Mouse (Mus musculus) cerebellum, adult (tissue): ENCODE results near the gene Acbd4.

Source experiments
- ATAC-seq: cut with Nextera tagmentation; 2 replicates; pipeline ENCODE4 v1.9.2; 2017; ENCODE audit warnings: mild to moderate bottlenecking, moderate library complexity, mixed read lengths; ENCODE audit not compliant: insufficient number of reproducible peaks, low FRiP score, low TSS enrichment

Gene Acbd4

DNA sequence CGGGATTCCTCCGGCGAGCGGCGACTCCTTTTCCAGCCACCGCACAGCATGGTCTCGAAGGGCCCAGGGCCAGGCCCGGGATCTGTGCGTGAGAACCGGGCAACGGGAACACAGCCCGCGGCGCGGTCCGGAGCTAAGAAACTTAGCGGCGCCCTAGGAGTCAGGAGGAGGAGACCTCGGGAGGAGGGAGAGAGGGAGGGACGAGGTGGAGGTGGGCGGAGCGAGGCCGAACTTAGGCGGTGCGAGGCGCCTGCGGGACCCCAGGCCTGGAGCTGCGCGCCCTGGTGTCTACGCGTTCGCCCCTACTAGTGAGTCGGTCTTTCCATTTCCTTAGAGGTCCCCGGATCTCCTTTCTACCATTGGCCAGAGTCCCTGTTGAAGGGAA lies at the start of gene Acbd4, which contains the start of gene Plcd3:
Acbd4 (plus strand) TSS at position 202 of the 385 bp plus-strand sequence.
Plcd3 (minus strand) TSS at position 178 of the 385 bp plus-strand sequence.
- ATAC-seq, result no peak

DNA sequence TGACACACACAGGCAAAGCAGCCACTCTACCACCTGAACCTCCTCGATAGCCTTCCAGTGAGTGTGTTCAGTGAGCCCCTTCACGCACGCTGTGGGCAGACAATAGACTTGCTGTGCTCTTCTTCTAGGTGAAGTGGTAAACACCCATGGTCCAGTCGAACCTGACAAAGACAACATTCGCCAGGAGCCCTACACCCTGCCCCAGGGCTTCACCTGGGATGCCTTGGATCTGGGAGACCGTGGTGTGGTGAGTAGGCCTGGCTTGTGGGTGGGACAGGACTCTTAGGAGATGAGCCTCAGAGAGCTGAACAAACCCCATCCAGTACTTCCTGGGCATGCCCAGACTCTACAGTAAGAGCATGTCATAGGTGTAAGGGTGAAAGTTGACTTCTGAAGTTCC lies 49.4 kb upstream of the Acbd4 start:
- ATAC-seq, result no peak

DNA sequence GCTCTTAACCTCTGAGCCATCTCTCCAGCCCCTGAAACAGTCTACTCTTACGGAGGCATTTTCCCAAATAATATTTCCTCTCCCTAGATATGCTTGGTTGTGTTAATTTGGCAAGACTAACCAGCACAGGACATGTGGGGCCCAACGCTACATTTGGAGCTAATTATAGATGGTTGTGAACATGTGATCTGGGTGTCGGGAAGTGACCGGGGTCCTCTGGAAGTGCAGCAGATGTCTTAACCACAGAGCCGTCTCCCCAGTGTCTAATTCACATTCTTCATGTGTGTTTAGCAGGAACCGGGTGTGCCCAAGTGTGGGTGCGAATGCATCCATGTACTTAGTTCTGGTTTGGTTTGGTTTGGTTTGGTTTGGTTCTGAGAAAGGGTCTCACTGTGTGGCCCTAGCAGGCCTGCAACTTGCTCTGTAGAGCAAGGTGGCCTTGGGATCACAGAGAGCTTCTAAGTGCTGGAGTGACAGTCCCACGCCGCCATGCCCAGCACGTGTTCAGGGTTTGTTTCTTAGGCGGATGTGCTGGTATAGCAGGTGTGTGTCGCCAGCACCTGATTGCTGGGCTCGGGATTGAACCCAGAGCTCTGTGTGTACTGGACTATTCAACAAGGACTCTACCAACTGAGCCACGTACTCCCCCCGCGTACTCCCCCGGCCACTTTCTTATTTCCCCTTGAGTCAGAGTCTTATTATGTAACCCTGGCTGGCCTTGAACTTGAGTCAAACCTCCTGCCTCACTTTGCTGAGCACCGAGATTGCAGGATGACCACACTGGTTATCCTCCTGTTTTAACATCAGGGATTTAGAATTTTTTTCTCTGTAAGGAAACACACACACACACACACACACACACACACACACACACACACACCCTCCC lies 48.0 kb upstream of the Acbd4 start:
- no peak for ATAC-seq

GRCm38 (mm10) chr11:103054798-103055197 lies 46.7 kb upstream of the Acbd4 start:
- no peak for ATAC-seq

DNA sequence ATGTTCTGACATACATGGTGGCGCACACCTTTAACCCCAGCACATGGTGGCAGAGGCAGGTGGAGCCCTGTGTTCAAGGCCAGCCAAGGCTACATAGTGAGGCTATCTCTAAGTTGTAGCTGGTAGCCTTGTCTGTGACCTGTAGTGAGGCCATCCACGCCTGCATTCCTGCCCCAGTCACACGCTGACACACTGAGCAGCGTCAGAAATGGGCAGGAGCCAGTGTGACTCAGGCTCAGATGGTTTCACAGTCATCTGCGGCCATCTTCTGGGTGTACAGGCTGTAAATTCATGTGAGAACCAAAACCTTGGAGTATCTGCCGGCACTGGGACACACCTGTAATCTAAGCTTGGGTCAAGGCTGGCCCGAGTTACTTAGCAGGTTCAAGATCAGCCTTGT lies 44.8 kb upstream of the Acbd4 start:
- ATAC-seq, result no peak

- no peak for ATAC-seq
These were observed 42.9 kb upstream of the Acbd4 start for GRCm38 (mm10) chr11:103058499-103059085.

GRCm38 (mm10) chr11:103066191-103067050 lies 35.1 kb upstream of the Acbd4 start:
- ATAC-seq, result no peak

DNA sequence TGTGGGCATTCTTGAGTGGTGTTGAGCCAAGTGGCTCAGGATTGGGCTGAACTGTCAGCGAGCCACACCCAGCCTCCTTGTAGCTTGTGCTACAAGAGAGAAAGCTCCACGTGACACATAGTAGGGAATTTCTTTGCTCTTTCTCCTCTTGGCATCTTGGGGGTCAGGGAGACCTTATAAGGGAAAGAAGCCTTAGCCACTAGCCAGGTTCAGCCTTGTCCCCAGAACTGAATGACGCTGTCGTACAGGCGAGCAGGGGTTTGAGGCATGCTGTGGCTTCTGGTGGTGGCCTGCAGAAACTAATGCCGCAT lies 34.5 kb upstream of the Acbd4 start:
- ATAC-seq, result no peak

GRCm38 (mm10) chr11:103067457-103068001 lies 34.0 kb upstream of the Acbd4 start:
- no peak for ATAC-seq

GRCm38 (mm10) chr11:103068272-103068671 lies 33.2 kb upstream of the Acbd4 start:
- ATAC-seq, result no peak

- ATAC-seq, result no peak
These were observed 32.6 kb upstream of the Acbd4 start for GRCm38 (mm10) chr11:103068884-103069283.

- no peak for ATAC-seq
These were observed 31.8 kb upstream of the Acbd4 start for GRCm38 (mm10) chr11:103069731-103070130.

GRCm38 (mm10) chr11:103070322-103070880 lies 31.1 kb upstream of the Acbd4 start:
- ATAC-seq, result no peak

- ATAC-seq, result no peak
These were observed 27.8 kb upstream of the Acbd4 start for GRCm38 (mm10) chr11:103073671-103074070.

DNA sequence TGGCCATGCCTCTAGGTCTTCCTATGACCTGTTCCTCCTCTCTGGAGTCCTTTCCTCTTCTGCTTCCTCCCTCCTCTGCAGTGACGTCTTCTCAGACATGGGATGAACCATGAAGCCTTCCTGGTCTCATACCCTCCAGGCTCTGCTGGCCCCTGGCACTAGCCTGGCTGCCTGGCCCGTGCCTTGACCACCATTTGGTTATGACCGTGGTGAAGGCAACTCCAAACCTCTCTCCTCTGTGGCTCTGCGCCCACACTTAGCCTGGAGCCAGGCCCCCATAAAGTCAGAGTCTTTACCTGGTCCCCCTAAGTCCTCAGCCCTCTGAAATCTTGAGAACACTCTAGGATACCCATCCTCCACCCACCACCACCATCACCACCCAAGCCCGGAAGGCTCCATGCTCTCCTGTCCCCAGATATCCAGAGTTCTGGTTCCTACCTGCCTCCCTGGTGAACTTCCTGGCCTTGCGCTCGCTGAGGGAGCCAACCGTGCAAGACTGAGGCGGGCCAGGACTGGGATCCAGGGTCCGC lies 27.3 kb upstream of the Acbd4 start:
- ATAC-seq, result no peak

- ATAC-seq, result no peak
These were observed 26.6 kb upstream of the Acbd4 start for GRCm38 (mm10) chr11:103074796-103075323.

DNA sequence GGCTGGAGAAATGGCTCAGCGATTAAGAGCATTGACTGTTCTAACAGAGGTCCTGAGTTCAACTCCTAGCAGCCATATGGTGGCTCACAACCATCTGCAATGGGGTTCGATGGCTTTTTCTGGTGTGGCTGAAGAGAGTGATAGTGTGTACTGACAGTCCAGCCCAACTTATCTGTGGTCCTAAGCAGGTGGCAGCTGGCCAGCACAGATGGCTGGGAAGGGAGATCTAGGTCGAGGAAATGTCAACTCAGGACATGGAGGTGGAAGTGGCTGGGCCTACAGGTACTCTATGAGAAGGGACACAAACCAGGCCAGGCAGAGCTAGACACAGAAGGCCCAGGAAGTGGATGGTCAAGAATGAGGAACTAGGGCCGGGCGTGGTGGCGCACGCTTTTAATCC lies 25.5 kb upstream of the Acbd4 start:
- ATAC-seq, result no peak

DNA sequence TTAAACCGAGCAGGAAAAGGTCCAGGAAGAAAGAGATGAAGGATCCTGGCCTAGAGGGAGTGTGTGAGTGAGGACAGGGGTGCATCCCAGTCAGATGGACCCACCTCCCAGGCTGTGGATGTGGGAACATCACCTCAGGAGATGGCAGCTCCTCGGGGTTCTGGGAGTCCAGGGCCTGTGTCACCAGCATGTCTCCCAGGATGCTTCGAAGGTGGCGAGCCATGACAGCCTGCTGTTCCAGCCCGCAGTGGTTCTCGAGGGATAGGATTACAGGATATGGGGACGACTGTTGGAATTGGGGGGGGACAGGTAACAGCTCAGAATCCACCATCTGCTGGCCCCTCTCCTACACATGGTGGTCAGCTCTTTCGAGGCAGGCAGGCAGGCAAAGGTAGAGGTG lies 24.9 kb upstream of the Acbd4 start:
- ATAC-seq, result no peak

DNA sequence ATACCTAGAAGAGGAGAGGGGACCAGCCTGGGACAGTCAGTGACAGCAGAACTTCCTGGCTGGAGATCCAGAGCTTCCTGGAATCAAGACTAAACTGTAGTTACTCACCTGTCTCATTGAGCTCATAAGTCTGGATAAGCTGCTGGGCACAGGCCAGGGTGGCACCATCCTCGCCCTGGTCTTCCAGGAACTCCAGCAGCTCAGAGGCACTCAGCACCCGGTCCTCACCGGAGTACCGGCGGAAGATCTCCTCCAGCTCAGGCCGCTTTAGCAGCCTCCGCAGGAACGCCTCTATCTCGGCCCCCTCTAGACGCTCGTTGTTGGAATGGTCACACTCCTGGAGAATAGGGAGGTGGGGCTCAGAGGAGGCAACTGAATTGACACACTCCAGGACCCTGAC lies 23.4 kb upstream of the Acbd4 start:
- no peak for ATAC-seq
